Mouse (Mus musculus) gastrocnemius, postnatal 25 days (tissue): ENCODE results near the gene Map3k5. TPM values are rescaled to one million over a fixed set of nuclear protein-coding genes. Genes with fewer than 3 reads are reported as not detected.
"Not testable (repeated sequence)": the region's sequence is repeated elsewhere in the genome, so short reads cannot be mapped to it uniquely, and the experiment has no call there.

ENCODE experiments used
- DNase-seq: peaks from one replicate; pipeline ENCODE4 v3.0.0; 2022
- total RNA-seq, 2 experiments: library from RNA; stranded (reverse); gene quantifications; 1 replicate in 1 of 2; 2 replicates in 1 of 2; pipeline ENCODE4 v1.2.3; 2021

Gene Map3k5
- total RNA-seq, 2 experiments from 2014 or later: 7.9 to 10.7 TPM

DNA sequence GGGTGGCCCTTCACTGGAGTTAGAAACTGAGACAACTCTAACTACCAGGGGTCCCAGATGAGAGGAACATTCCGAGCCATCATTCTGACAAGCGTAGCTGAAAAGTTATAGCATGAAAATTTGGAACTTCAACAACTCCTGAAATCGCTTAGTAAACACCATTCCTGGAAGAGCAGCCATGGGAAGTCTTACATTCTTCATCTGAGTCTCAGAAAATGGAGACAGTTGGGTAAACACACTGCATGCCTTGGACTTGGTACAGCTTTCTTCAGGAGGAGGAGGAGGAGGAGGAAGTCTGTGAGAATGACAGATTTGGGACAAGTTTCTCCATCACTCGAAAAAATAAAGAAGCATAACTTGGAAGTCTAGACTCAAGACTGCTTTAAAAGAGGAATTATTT lies 29.8 kb downstream of the Map3k5 start:
- DNase-seq: no peak

- no peak for DNase-seq
These were observed 32.3 kb downstream of the Map3k5 start for GRCm38 (mm10) chr10:19966597-19966996.

DNA sequence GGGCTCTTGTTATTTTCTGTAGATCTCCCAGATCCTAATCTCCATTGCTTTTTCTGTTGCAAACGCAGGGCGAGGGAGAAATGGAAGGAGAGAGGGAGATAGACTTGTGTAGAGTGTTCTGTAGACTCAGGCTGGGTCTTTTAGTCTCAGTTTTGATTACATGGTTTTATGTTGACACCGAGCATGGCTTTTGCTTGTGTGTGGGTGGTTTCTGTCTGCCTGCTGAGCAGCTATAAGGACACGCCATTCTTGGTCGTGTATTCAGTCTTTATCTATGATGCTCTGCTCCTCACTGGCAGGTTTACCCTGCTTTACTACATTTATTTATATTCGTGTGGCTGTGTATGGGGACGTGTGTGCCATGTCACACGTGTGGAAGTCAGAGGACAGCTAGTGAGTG lies 34.2 kb downstream of the Map3k5 start:
- DNase-seq: no peak

DNA sequence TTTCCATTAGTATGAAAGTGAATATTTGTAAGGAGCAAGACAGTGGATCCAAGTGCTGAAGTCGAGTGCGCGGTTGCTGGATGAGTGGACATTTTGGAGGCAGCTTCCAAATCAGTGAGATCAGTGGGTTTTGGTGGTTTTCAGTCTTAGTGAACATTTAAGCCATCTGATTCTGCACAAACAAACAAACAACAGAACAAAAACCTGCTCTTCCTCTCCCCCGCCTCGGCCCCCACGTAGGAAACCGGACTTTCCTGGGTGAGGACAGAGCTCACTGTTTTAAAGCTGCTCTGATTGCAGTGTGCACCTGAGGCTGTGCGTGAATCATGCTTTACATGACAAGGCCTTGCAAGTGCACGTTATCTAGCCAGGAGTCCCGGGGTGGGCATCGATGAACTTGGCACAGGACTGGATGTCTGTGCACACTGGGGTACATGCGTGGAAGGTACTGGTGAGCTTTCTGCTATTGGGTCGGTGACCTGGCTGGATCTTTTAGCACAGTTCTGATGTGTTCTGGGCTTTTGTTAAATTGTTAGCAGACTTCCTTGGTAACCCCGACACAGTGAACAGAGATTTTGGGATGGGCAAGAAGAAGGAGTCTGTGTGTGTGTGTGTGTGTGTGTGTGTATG lies 35.7 kb downstream of the Map3k5 start:
- DNase-seq: no peak

GRCm38 (mm10) chr10:19971491-19971890 lies 37.2 kb downstream of the Map3k5 start:
- DNase-seq: not testable (repeated sequence)

- no peak for DNase-seq
These were observed 39.2 kb downstream of the Map3k5 start for GRCm38 (mm10) chr10:19973321-19974108.

GRCm38 (mm10) chr10:19977557-19977956 lies 43.3 kb downstream of the Map3k5 start:
- DNase-seq: no peak

DNA sequence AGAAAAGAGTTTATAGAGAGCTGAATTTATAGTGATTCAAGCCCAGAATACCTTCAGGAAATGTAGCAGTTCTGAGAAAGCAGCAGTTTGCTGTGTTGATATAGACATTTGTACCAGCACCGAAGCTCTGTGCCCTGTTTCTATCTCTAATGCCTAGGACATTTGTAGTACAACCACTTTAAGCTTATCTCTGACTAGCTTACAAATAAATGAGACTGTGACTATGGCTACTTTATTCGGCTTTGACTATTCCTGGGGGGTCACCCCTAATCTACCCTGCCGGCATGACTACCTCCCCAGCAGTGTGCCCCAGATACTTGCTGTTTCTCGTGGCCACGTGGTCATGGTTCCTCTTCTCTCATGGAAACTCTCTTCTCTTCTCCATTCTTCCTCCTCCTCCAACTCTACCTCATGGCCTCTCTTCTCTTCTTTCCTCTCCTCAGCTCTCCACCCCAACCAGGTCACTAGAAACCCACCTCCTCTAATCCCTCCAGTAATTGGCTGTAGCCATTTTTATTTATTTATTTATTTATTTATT lies 44.5 kb downstream of the Map3k5 start:
- no peak for DNase-seq

- DNase-seq: no peak
These were observed 53.5 kb downstream of the Map3k5 start for GRCm38 (mm10) chr10:19987736-19988135.

GRCm38 (mm10) chr10:19989986-19990385 lies 55.7 kb downstream of the Map3k5 start:
- DNase-seq: no peak

DNA sequence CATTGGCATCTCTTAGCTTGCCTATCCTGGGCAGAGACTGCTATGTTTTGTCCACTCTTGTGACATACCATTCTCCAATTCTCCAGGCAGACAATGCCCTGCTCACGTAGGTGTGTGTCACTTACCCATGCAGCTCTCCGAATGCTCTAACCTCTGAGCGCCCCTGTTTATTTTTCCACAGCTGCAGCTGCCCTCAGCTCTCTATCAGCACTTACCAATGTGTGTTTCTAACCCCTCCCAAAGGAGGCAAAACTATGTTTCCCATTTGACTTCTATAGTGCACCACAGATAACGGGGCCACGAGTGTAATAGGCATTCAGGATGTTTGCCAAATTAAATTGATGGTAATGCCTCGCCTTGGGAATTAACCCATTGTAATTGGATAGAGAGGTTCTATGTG lies 56.4 kb downstream of the Map3k5 start:
- no peak for DNase-seq

GRCm38 (mm10) chr10:19991237-19991865 lies 57.1 kb downstream of the Map3k5 start:
- DNase-seq: no peak

- DNase-seq: no peak
These were observed 57.6 kb downstream of the Map3k5 start for GRCm38 (mm10) chr10:19991866-19992252.

GRCm38 (mm10) chr10:19994469-19995450 lies 60.5 kb downstream of the Map3k5 start:
- DNase-seq: no peak

- DNase-seq: no peak
These were observed 61.9 kb downstream of the Map3k5 start for GRCm38 (mm10) chr10:19996151-19996550.

DNA sequence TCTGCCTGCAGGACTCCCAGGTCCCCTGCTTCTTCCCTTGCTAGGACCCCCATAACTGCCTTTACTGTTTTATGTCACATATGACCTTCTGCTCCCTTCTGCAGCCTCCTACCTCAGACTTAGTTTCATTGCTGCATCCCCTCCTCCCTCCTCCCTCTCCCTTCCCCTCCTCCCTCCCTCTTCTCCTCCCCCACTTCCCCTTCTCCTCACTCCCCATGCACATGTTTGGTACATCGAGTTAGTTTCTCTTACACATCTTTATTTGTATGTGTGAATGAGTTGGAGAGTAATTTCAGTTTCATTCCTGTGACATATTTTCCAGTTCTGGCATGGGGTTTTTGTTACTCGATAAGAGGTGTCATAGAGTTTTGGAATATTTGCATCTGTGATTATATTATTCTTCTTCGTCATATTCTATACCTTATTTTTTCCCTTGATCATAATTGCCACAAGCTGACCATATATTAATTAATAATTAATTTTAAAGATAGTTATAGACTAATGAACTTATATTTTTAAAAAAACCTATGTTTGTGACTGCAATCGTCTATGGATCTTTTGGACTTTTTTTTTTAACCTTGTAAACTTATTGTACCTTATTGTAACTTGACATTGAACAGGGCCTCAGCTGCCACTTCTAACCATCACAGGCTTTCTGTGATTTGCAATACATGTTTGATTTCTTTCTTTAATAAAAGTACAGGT lies 65.6 kb downstream of the Map3k5 start:
- DNase-seq: no peak

GRCm38 (mm10) chr10:20000408-20000770 lies 66.1 kb downstream of the Map3k5 start:
- no peak for DNase-seq

DNA sequence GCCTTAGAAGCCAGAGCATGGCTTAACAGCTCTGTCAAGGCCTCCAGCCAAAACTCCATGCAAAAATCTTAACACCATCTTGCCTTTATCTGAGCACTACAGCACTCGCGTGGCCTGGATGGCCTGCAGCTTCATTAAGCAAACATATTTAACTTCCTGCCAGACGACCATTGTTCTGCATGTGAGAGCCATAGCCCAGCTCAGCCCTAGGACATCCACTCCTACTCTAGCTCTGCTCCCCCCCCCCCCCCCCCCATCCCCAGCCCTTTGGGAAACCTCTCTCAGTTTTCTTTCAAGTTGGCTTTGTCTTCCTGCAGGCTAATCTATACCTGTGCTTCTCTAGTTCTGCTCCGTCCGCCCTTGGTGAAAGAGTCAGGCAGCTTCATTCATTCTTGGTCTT lies 67.7 kb downstream of the Map3k5 start:
- DNase-seq: no peak

DNA sequence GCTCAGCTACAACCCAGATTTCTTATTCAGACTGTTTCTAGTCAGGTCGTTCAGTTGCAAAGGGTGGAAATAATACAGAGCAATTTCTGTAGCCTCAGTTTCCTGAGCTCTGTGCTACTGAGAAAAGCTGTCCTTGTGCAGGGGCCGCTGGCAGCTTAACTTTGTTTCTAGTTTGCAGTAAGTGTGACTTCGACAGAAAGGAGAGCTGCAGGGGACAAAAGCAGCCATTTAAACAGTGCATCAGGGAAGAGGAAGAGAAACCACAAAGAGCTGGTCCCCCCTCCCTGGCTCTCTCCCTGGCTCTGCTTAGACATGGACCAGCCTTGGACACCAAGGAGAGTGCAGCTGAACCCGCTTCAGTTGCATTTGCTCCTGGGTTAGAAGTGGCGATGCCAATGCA lies 68.7 kb downstream of the Map3k5 start:
- DNase-seq: no peak

DNA sequence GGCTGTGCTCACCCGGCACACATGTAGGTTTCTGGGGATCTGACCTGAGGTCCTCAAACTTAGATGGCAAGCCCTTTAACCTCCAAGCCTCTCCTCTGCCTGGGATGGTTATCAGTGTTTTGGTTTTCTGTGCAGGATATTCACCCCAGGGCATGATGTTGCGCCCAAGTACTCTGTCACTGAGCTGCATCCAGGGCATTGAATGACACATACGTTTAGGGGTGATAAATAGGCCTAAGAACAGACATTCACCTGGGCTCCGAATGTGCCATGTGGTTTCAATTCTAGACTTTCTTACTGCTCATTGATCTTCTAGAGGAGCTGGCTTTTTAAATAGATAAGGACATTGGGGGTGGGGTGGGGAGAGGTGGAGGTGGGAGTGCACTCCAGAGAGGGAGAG lies 70.5 kb downstream of the Map3k5 start:
- DNase-seq: no peak

GRCm38 (mm10) chr10:20005491-20005952 lies 71.2 kb downstream of the Map3k5 start:
- no peak for DNase-seq
